Mouse (Mus musculus) limb, embryonic 14.5 days (tissue): ENCODE results near the gene Ifitm6. TPM values are rescaled to one million over a fixed set of nuclear protein-coding genes. Genes with fewer than 3 reads are reported as not detected.
"Not testable (repeated sequence)": the region's sequence is repeated elsewhere in the genome, so short reads cannot be mapped to it uniquely, and the experiment has no call there.

Experiments used
- ATAC-seq: fragments of 200-750 bp; cut with Nextera tagmentation; 2 replicates; pipeline ENCODE4 v1.8.0; 2017; ENCODE audit warnings: low read depth, moderate number of reproducible peaks, moderate TSS enrichment; ENCODE audit not compliant: low FRiP score
- DNase-seq: peaks from one replicate; pipeline ENCODE4 v3.0.0-alpha.2; 2015; ENCODE audit warnings: low spot score
- H3K27ac ChIP-seq: fragments of 300-500 bp; sonication (generic); replicated peaks from 2 replicates; pipeline ENCODE4 v1.5.1; 2014; ENCODE audit warnings: low read depth, mild to moderate bottlenecking, low read length, moderate library complexity, mixed read lengths
- H3K27me3 ChIP-seq: fragments of 300-500 bp; sonication (generic); 2 replicates; pipeline ENCODE4 v1.6.1; 2014; ENCODE audit warnings: low read length, mixed read lengths; ENCODE audit not compliant: control insufficient read depth, insufficient read depth
- H3K36me3 ChIP-seq: fragments of 300-500 bp; sonication (generic); 2 replicates; pipeline ENCODE4 v1.6.1; 2014; ENCODE audit warnings: mild to moderate bottlenecking, low read length, moderate library complexity, mixed read lengths; ENCODE audit not compliant: control insufficient read depth, insufficient read depth
- H3K4me1 ChIP-seq: fragments of 300-500 bp; sonication (generic); 2 replicates; pipeline ENCODE4 v1.6.1; 2014; ENCODE audit warnings: antibody characterized with exemption, low read length, mixed read lengths; ENCODE audit not compliant: control insufficient read depth, insufficient read depth
- H3K4me2 ChIP-seq: fragments of 300-500 bp; sonication (generic); replicated peaks from 2 replicates; pipeline ENCODE4 v1.6.1; 2014; ENCODE audit warnings: low read depth, mild to moderate bottlenecking, low read length, moderate library complexity; ENCODE audit not compliant: severe bottlenecking
- H3K4me3 ChIP-seq: fragments of 300-500 bp; sonication (generic); replicated peaks from 2 replicates; pipeline ENCODE4 v1.5.1; 2014; ENCODE audit warnings: low read length
- H3K9ac ChIP-seq: fragments of 300-500 bp; sonication (generic); 2 replicates; pipeline ENCODE4 v1.6.1; 2014; ENCODE audit warnings: mild to moderate bottlenecking, low read depth, low read length, moderate library complexity; ENCODE audit not compliant: severe bottlenecking
- H3K9me3 ChIP-seq: fragments of 300-500 bp; sonication (generic); 2 replicates; pipeline ENCODE4 v1.6.1; 2016; ENCODE audit warnings: low read length; ENCODE audit not compliant: control insufficient read depth
- POLR2A ChIP-seq: fragments of 200-500 bp; IDR thresholded peaks from 2 replicates; pipeline ENCODE4 v1.8.0; 2012; ENCODE audit warnings: inconsistent platforms, mild to moderate bottlenecking, moderate library complexity, borderline replicate concordance; ENCODE audit not compliant: insufficient read depth, insufficient read length; ENCODE audit errors: extremely low read depth
- WGBS: fragments of 180-500 bp; shearing (Covaris S2); extraction: QIAGEN DNeasy Blood & Tissue Kit; methylation state at CpG from one replicate; pipeline ENCODE4 v1.1.7; 2014; 5-methylcytosine and 5-hydroxymethylcytosine counted together
- polyA plus RNA-seq, 2 experiments: library from polyadenylated mRNA; depleted of rRNA in 1 of 2; stranded (reverse) in 1 of 2; unstranded in 1 of 2; fragments of >200 nt; fragmentation: Nextera tagmentation in 1 of 2; extraction: Ambion mirVana in 1 of 2; gene quantifications; 2 replicates each; pipeline versions ENCODE4 v1.2.1 to v1.2.3; 2012 to 2014

The Ifitm6 gene
- polyA plus RNA-seq (2012; rRNA removed) (1.3 and 1.8 TPM in 2 replicates), polyA plus RNA-seq (2014; fragmentation: Nextera tagmentation; extraction: Ambion mirVana) (1.2 and 1.7 TPM in 2 replicates)

DNA sequence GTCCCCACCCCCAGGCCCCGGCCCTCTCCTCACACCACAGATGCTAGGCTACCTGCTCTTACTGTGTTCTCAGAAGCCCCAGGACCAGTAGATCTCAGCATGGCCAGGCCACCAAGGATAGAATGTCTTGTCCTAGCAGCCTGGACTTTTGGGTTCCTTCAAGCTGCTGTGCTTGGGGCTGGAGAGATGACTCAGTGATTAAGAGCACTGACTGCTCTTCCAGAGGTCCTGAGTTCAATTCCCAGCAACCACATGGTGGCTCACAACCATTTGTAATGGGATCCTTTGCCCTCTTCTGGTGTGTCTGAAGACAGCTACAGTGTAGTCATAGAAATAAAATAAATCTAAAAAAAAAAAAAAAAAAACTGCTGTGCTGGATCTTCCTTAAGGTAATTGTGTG, at the start of gene Ifitm6:
TSS of gene Ifitm6 (minus strand) at position 101 of the 400 bp plus-strand sequence.
- ATAC-seq, H3K4me1 ChIP-seq, H3K36me3 ChIP-seq, H3K9me3 ChIP-seq, H3K27ac ChIP-seq, H3K4me2 ChIP-seq, H3K4me3 ChIP-seq, H3K27me3 ChIP-seq, H3K9ac ChIP-seq, DNase-seq: not testable (repeated sequence)
- 77% methylated on average over 1 of the region's 1 CpGs for WGBS

DNA sequence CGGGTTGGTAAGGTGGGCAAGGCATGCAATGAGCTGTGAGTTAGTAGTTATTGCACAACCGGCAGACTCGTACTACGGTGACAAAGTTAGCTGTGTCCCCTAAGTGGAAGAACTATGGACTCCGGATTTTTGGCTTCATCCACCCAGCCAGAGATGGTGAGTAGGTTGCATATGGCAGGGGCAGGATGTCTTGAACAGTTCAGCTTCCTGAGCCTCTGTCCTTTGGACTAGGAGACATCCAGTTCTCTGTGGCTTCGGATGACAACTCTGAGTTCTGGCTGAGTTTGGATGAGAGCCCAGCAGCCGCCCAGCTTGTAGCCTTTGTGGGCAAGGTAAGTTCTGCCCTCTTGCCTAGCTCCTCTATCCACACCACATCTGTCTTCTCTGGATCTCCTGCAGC, 46.9 kb upstream of the Ifitm6 start:
- no peak for ATAC-seq
- Histone ChIP-seq H3K4me2 (no peak overlapping the region), H3K36me3 (peaks cover 37% of the 10 kb centered on the region), H3K4me1 (peaks cover 3% of the 10 kb centered on the region), H3K27ac (no peak overlapping the region), H3K9me3 (no peaks in the 10 kb centered on the region), H3K27me3 (peaks cover 1% of the 10 kb centered on the region; the same call in 1 of the 2 replicates), H3K9ac (no peak overlapping the region), H3K4me3 (no peak overlapping the region)
- no peak for DNase-seq
- TF ChIP-seq POLR2A: no peak
- WGBS: 90% methylated on average over 7 of the region's 7 CpGs

DNA sequence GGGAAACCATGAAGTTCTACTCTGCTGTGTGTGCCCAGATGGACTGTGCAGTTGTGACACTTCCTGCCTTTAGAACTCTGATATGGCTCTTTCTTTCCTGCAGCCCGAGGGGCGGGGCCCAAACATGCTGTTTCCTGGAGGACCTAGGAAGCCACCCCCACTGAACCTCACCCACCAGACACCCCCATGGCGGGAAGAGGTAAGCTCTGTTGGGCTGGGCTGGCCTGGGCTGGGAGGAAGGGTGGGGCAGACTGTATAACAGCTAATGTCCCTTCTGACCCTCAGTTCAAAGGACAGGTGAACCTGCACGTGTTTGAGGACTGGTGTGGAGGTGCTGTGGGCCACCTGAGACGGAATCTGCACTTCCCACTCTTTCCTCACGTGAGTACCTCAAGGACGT, 46.5 kb upstream of the Ifitm6 start:
- no peak overlapping the region for H3K27ac ChIP-seq
- peaks cover 37% of the 10 kb centered on the region for H3K36me3 ChIP-seq
- H3K4me2 ChIP-seq: no peak overlapping the region
- DNase-seq: no peak
- H3K4me1 ChIP-seq: peaks cover 3% of the 10 kb centered on the region
- no peak for ATAC-seq
- TF ChIP-seq POLR2A: no peak
- H3K27me3 ChIP-seq: no peaks in the 10 kb centered on the region
- 90% methylated on average over 7 of the region's 7 CpGs for WGBS
- H3K9ac ChIP-seq: no peak overlapping the region
- no peaks in the 10 kb centered on the region for H3K9me3 ChIP-seq
- no peak overlapping the region for H3K4me3 ChIP-seq

DNA sequence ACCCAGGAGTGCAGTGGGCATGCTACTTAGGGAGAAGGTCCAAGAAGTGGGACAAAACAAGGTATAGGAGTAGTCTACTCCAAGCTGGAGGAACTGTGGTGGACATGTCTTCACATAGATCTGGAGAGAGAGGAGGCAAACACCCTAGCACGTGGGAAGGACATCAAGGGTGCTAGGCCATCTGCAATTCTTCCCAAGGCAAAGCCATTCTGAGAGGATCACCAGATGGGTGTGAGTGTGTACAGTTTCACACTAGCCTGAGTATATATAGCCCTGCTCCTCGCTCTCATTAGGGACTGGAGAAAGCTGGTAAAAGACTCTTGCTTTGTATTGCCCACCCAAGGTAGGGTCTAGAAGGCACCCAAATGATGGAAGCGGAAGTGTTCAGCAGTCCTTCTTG, 45.6 kb upstream of the Ifitm6 start:
- no peaks in the 10 kb centered on the region for H3K27me3 ChIP-seq
- H3K9ac ChIP-seq: no peak overlapping the region
- no peak overlapping the region for H3K4me2 ChIP-seq
- H3K27ac ChIP-seq: no peak overlapping the region
- peaks cover 3% of the 10 kb centered on the region for H3K4me1 ChIP-seq
- WGBS: 90% methylated on average over 3 of the region's 3 CpGs
- no peak overlapping the region for H3K4me3 ChIP-seq
- no peak for ATAC-seq
- H3K36me3 ChIP-seq: peaks cover 37% of the 10 kb centered on the region
- no peak for DNase-seq
- TF ChIP-seq POLR2A: no peak
- no peaks in the 10 kb centered on the region for H3K9me3 ChIP-seq

DNA sequence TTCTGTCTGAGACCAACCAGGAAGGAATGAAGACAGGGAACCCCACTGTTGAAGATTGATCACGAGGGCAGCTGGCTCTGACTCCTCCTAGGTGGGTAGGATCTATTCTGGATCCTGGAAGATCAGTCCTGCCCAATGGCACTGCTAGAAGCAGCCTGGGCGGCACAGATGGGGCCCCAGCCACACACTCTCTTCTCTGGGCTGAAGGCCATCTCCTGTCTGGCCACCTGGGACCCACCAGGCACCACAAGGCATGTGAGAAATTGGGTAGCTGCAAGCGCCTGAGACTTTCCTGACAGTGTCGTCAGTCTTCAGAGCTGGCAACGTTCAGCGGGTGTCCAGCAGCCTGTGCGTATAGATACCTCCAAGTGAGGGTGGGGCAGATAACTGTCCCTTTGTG, 44.8 kb upstream of the Ifitm6 start:
- WGBS: 90% methylated on average over 7 of the region's 7 CpGs
- Histone ChIP-seq H3K4me1 (peaks cover 3% of the 10 kb centered on the region), H3K36me3 (peaks cover 32% of the 10 kb centered on the region), H3K4me2 (no peak overlapping the region), H3K9me3 (no peaks in the 10 kb centered on the region), H3K9ac (no peak overlapping the region), H3K4me3 (no peak overlapping the region), H3K27me3 (no peaks in the 10 kb centered on the region), H3K27ac (no peak overlapping the region)
- no peak for TF ChIP-seq POLR2A
- DNase-seq (no peak), ATAC-seq (no peak)

DNA sequence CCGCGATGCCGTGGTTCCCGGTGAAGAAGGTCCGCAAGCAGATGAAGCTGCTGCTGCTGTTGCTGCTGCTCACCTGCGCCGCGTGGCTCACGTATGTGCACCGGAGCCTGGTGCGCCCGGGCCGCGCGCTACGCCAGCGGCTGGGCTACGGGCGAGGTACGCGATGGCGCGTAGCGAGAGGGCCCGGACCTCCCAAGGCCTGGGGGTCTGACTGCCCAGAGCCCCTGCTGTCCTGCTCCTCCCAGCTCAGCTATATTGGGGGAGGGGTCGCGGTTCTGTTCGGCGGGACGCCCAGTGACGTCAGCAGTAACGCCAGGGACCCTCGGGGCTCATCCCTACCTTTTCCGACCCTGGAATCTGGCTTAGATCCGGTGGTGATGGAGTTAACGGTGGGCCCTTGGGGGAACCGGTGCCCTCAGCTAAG, 43.6 kb upstream of the Ifitm6 start:
- no peak for DNase-seq
- 1% methylated on average over 24 of the region's 37 CpGs for WGBS

More for the DNA sequence above, 43.6 kb upstream of the Ifitm6 start:
- Histone ChIP-seq H3K4me3 (peak overlapping the region; percentile 82), H3K9me3 (no peaks in the 10 kb centered on the region), H3K9ac (peak overlapping the region; percentile 87), H3K4me2 (peak overlapping the region; percentile 88), H3K27ac (peak overlapping the region; percentile 19; the same call in 1 of the 2 replicates), H3K36me3 (peaks cover 32% of the 10 kb centered on the region), H3K4me1 (peaks cover 3% of the 10 kb centered on the region), H3K27me3 (no peaks in the 10 kb centered on the region)
- no peak for TF ChIP-seq POLR2A
- ATAC-seq: peak; percentile 39; the same call in 1 of the 2 replicates
